Mouse (Mus musculus) stomach, embryonic 15.5 days (tissue): ENCODE measurements around the gene Gm29797. TPM values are rescaled to one million over a fixed set of nuclear protein-coding genes. Genes with fewer than 3 reads are reported as not detected.

Source experiments
- ATAC-seq: fragments of 200-750 bp; cut with Nextera tagmentation; 2 replicates; pipeline ENCODE4 v1.8.0; 2017; ENCODE audit warnings: low read depth, moderate number of reproducible peaks, moderate TSS enrichment; ENCODE audit not compliant: insufficient read depth, low FRiP score
- H3K27ac ChIP-seq: fragments of 300-500 bp; sonication (generic); 2 replicates; pipeline ENCODE4 v1.5.1; 2015; ENCODE audit warnings: mild to moderate bottlenecking, inconsistent platforms
- H3K27me3 ChIP-seq: fragments of 300-500 bp; sonication (generic); replicated peaks from 2 replicates; pipeline ENCODE4 v1.6.1; 2015; ENCODE audit warnings: inconsistent platforms
- H3K36me3 ChIP-seq: fragments of 300-500 bp; sonication (generic); 2 replicates; pipeline ENCODE4 v1.6.1; 2015; ENCODE audit warnings: inconsistent platforms
- H3K4me1 ChIP-seq: fragments of 300-500 bp; sonication (generic); 2 replicates; pipeline ENCODE4 v1.6.1; 2015; ENCODE audit warnings: inconsistent platforms
- H3K4me2 ChIP-seq: fragments of 300-500 bp; sonication (generic); 2 replicates; pipeline ENCODE4 v1.6.1; 2015; ENCODE audit warnings: mild to moderate bottlenecking, inconsistent platforms
- H3K4me3 ChIP-seq: fragments of 300-500 bp; sonication (generic); replicated peaks from 2 replicates; pipeline ENCODE4 v1.5.1; 2015; ENCODE audit warnings: inconsistent platforms
- H3K9ac ChIP-seq: fragments of 300-500 bp; sonication (generic); 2 replicates; pipeline ENCODE4 v1.6.1; 2015; ENCODE audit warnings: inconsistent platforms
- H3K9me3 ChIP-seq: fragments of 300-500 bp; sonication (generic); 2 replicates; pipeline ENCODE4 v1.6.1; 2016; ENCODE audit warnings: inconsistent platforms
- WGBS: fragments of 180-500 bp; shearing (Covaris S2); methylation state at CpG from one replicate; pipeline ENCODE4 v1.1.7; 2015; 5-methylcytosine and 5-hydroxymethylcytosine counted together
- polyA plus RNA-seq: library from polyadenylated mRNA; unstranded; fragments of >200 nt; fragmentation: Nextera tagmentation; extraction: Ambion mirVana; gene quantifications from 2 replicates; pipeline ENCODE4 v1.2.1, GENCODE M21; 2015

The Gm29797 gene
- polyA plus RNA-seq, 1 experiment from 2014 or later: 1.2 TPM

DNA sequence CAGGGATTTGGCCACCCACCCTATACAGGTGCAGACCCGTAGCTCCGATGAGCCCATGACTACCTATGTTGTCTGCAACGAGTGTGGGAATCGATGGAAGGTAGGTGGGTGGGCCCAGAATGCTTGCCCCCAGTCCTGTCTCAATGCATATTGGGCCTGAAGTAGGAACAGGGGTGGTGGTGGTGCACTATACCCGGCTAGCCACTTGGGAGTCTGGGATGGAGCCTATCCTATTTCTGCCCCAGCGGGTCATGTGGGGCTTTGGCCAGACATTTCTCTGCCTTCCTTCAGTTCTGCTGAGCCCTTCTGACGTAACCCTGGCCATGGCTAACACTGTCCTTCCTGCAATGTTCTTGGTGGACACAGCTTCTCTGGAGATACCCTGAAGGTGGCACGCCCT lies 30.8 kb downstream of the Gm29797 start:
- 89% methylated on average over 8 of the region's 8 CpGs for WGBS
- H3K4me2 ChIP-seq: no peak overlapping the region
- no peak for ATAC-seq

DNA sequence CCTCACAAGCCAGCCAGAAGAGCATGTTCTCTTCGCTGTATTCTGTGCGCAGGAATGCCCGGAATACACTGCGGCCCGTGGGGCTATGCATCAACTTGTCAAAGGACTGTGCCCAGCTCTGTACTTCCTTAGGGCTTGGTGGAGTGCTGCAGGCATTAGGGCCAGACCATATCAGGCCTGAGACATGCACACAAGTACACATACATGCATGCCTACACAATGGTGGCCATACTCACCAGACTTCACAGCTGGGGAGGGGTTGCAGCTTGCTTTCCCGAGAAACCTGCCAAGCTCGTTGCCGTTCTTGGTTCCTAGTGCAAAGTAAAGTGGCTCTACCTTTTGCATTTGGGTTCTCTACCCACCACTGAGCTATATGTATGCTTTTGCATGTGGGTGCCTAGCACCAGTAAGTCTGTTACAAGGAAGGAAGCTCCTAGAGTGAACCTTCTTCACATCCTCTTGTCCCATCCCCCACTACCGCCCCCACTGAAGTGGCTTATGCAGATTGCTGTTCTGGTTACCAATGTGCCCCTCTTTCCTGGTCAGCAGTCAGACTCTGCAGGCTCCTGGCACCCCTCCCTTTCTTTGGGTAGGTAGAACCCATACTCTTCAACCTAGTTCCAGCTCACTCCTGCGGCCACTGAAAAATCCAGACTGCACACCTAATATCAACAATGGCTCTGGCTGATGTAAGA lies 32.8 kb downstream of the Gm29797 start:
- no peak overlapping the region for H3K27ac ChIP-seq
- no peak overlapping the region for H3K4me3 ChIP-seq
- no peaks in the 10 kb centered on the region for H3K9me3 ChIP-seq
- no peak overlapping the region for H3K9ac ChIP-seq
- no peaks in the 10 kb centered on the region for H3K27me3 ChIP-seq
- WGBS: 87% methylated on average over 10 of the region's 10 CpGs
- no peak overlapping the region for H3K4me2 ChIP-seq
- H3K36me3 ChIP-seq: peaks cover 16% of the 10 kb centered on the region
- peaks cover 16% of the 10 kb centered on the region for H3K4me1 ChIP-seq
- no peak for ATAC-seq

More for the DNA sequence above, 30.8 kb downstream of the Gm29797 start:
- Histone ChIP-seq H3K4me1 (peaks cover 4% of the 10 kb centered on the region; the same call in 1 of the 2 replicates), H3K27ac (no peak overlapping the region), H3K27me3 (no peaks in the 10 kb centered on the region), H3K4me3 (no peak overlapping the region), H3K9ac (no peak overlapping the region), H3K36me3 (peaks cover 16% of the 10 kb centered on the region), H3K9me3 (no peaks in the 10 kb centered on the region)

DNA sequence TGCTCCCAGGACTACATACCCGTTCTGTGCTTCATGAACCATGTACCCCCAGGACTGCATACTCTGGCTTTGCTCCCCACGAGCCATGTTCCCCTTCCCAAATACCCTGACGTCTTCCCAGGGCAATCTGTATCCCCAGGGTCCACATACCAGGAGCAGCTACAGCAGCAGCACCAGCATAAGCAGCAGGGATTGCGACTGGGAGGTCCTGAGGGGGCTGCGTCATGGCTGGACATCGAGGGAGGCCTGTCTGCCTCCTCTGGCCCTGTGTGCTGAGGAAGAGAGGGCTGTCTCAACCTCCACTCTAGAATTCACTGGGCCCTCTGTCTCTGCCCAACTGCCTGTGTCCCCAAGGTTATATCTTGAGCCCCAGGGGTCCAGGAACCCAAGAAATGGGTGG lies 34.2 kb downstream of the Gm29797 start:
- no peaks in the 10 kb centered on the region for H3K27me3 ChIP-seq
- no peak for ATAC-seq
- H3K4me3 ChIP-seq: no peak overlapping the region
- H3K9me3 ChIP-seq: no peaks in the 10 kb centered on the region
- no peak overlapping the region for H3K27ac ChIP-seq
- no peak overlapping the region for H3K4me2 ChIP-seq
- H3K9ac ChIP-seq: no peak overlapping the region
- peaks cover 16% of the 10 kb centered on the region for H3K4me1 ChIP-seq
- 83% methylated on average over 6 of the region's 6 CpGs for WGBS
- H3K36me3 ChIP-seq: peaks cover 16% of the 10 kb centered on the region

DNA sequence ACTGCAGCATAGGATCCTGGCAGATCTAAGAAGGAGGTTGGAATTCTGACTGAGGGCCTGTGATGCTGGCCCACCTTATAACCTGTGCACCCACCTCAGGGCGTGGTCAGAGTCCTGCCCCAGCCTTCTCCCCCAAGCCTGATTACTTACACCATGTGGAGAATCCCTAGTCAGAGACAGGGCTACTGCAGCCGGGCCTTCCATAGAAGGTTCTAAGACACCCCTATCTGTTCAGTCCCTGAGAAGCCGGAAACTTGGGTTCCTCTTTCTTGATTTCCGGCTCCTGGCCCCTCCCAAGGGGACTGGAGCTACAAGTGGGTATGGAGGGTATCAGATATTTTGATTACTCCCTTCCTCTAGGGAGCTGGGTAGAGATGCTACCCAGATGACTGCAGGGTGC lies 34.7 kb downstream of the Gm29797 start:
- no peaks in the 10 kb centered on the region for H3K9me3 ChIP-seq
- H3K4me3 ChIP-seq: no peak overlapping the region
- no peak overlapping the region for H3K27ac ChIP-seq
- H3K4me2 ChIP-seq: no peak overlapping the region
- peaks cover 15% of the 10 kb centered on the region for H3K36me3 ChIP-seq
- 83% methylated on average over 4 of the region's 4 CpGs for WGBS
- peaks cover 16% of the 10 kb centered on the region for H3K4me1 ChIP-seq
- no peak overlapping the region for H3K9ac ChIP-seq
- ATAC-seq: no peak
- no peaks in the 10 kb centered on the region for H3K27me3 ChIP-seq

DNA sequence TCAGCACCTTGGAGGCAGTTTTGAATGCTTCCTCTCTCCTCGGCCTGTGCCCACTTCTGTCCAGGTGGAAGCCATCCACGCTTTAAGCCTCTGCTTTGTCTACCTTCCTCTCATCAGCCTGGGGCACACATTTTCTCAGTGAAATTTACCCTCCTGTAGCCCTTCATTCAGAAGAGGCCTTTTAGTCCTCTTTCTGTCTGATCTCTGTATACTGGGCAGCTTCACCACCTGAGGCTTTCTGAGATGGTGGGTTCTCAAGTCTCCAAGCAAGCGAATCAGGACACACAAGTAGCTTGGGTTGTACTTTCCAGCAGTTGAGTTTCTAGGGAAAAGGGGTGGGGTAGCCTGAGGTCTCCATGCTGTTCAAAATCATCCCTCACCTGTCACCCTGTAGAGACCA lies 35.5 kb downstream of the Gm29797 start:
- peaks cover 16% of the 10 kb centered on the region for H3K4me1 ChIP-seq
- peak overlapping the region; percentile 68; the same call in 1 of the 2 replicates for H3K4me3 ChIP-seq
- no peak overlapping the region for H3K9ac ChIP-seq
- 89% methylated on average over 3 of the region's 3 CpGs for WGBS
- no peak overlapping the region for H3K27ac ChIP-seq
- no peaks in the 10 kb centered on the region for H3K27me3 ChIP-seq
- no peaks in the 10 kb centered on the region for H3K9me3 ChIP-seq
- ATAC-seq: no peak
- peak overlapping the region; percentile 96 for H3K4me2 ChIP-seq
- peaks cover 11% of the 10 kb centered on the region; the same call in 1 of the 2 replicates for H3K36me3 ChIP-seq

DNA sequence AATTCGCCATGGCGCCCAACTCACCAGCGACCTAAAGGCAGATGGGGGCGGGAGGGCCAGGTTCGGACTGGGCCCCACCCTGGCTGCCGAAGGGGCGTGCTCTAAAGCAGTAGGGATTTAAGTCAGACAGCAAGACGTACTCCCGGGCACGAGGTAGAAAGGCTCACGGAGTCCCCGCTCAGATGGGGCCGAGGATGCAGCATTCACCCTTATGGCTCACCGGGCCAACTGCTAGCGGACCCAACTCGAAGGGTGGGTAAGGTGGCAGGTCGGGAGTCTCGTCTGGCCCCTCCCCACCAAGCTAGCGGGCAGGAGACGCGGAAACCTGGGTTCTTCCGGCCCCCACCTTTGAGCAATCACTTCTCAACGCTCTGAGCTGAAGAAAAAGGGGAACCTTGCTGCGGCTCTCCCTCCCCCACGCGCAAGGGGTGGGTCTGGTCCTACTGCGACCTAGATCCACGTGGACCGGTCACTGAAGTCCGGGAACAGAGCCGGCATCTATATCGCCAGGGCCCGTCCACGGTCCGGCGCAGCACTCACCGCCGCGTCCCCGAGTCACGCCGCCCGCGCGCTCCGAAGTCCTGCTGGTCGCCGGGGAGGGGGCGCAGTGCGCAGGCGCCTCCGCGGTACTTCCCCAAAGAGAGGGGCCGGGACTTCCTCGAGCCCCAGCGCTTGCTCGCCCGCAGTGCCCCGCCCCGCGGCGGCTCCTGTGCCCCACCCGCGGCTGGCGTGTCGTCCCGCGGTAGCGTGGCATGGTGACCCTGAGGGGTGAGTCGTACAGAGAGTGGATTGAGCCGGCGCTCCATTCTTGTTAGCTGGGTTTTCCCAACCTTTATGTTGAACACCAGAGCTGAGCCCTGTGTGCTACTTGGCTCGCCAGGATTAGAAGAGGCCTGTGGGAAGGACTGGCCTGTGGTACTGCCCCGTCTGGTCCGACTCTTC lies 36.8 kb downstream of the Gm29797 start, which contains the start of gene Rgs19:
TSS of gene Rgs19 (minus strand) at position 639 of the 942 bp plus-strand sequence.
- peak; percentile 85 for ATAC-seq
- H3K27me3 ChIP-seq: no peaks in the 10 kb centered on the region
- peaks cover 16% of the 10 kb centered on the region for H3K4me1 ChIP-seq
- H3K9me3 ChIP-seq: no peaks in the 10 kb centered on the region
- peak within 1 kb of the TSS; percentile 81 for H3K9ac ChIP-seq
- 0 out of 2 replicates have a peak, but pooled peaks cover 9% of the 10 kb centered on the region for H3K36me3 ChIP-seq
- peak within 1 kb of the TSS; percentile 68 for H3K4me3 ChIP-seq
- H3K4me2 ChIP-seq: peak within 1 kb of the TSS; percentile 96
- H3K27ac ChIP-seq: peak within 1 kb of the TSS; percentile 71
- under 1% methylated on average over 60 of the region's 75 CpGs for WGBS

DNA sequence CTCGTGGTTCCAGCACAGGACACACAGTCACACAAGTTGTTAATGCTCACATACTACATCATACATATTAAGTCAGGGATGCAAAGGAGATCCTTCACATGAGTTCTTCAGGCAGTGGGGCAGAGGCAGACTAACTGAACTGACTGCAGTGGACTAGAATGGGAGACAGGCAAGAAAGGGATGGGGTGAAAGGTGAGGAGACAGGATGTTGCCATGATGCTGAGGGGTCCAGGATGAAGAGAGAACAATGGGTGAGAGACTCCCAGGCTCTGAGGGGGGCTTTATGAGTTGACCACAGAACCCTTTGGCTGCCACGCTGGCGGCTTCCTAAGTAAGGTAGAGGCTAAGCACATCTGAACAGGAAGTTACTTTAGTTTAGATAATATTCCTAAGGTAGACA lies 37.7 kb downstream of the Gm29797 start:
- Histone ChIP-seq H3K4me2 (peak overlapping the region; percentile 96), H3K9ac (no peak overlapping the region), H3K4me1 (peaks cover 16% of the 10 kb centered on the region), H3K36me3 (0 out of 2 replicates have a peak, but pooled peaks cover 1% of the 10 kb centered on the region), H3K27ac (0 out of 2 replicates have a peak overlapping the region, but pooled peaks have one; percentile 71), H3K4me3 (peak overlapping the region; percentile 68; the same call in 1 of the 2 replicates), H3K9me3 (no peaks in the 10 kb centered on the region), H3K27me3 (no peaks in the 10 kb centered on the region)
- no peak for ATAC-seq
- 89% methylated on average over 3 of the region's 3 CpGs for WGBS

DNA sequence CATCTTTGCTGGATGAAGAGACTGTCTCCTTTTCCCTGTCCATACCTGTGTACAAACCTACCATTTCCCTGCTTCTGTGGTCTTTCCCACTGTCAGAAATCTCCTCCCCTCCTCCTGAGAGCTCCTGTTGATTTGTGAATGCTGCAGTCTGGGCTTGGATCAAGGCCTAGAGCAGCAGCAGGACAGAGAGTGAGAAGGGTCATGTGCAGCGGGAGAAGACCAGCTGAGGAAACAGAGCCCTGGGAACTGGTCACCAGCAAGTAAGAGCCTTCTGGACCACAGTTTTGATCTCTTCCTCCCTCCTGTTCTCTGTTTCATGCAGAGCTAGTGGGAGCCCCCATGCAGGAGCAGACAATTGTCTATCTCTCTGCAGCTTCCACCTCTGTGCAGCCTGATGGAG lies 38.9 kb downstream of the Gm29797 start:
- Histone ChIP-seq H3K27me3 (no peaks in the 10 kb centered on the region), H3K4me2 (no peak overlapping the region), H3K27ac (no peak overlapping the region), H3K36me3 (no peaks in the 10 kb centered on the region), H3K9ac (no peak overlapping the region), H3K4me1 (peaks cover 16% of the 10 kb centered on the region), H3K4me3 (no peak overlapping the region), H3K9me3 (no peaks in the 10 kb centered on the region)
- 79% methylated on average over 1 of the region's 1 CpGs for WGBS
- no peak for ATAC-seq

DNA sequence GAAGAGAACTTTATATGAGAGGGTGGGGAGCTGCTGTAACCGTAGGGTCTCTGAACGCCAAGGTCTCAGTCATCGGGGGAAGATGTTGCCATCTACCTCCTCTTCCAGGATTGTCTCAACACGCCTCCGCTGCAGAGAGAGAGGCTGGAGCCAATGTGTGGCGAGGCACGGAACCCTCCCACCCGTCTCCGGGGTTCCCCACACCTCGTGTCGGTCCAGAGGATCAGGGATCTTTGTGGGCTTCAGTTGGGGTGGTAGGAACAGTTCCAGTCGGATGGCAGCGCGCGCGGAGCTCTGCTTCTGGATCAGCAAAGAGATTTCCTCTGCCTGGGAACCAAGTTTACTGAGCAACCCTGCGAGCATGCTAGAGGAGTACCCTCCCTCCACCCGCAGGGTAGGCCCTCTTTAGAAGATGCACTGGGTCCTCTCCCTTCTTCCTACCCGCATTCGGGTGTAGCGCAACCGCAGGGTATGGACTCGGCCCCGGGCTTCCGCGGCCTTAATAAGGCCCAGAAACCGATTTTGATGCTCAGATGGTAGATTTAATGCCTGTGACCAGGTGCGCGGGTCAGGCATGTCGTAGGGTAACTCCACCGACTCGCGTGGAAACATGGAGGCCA lies 40.1 kb downstream of the Gm29797 start:
- WGBS: 68% methylated on average over 33 of the region's 33 CpGs
- no peak overlapping the region for H3K9ac ChIP-seq
- no peaks in the 10 kb centered on the region for H3K36me3 ChIP-seq
- H3K4me3 ChIP-seq: no peak overlapping the region
- no peak overlapping the region for H3K27ac ChIP-seq
- no peak for ATAC-seq
- H3K9me3 ChIP-seq: no peaks in the 10 kb centered on the region
- H3K27me3 ChIP-seq: no peaks in the 10 kb centered on the region
- H3K4me2 ChIP-seq: no peak overlapping the region
- H3K4me1 ChIP-seq: peaks cover 16% of the 10 kb centered on the region

DNA sequence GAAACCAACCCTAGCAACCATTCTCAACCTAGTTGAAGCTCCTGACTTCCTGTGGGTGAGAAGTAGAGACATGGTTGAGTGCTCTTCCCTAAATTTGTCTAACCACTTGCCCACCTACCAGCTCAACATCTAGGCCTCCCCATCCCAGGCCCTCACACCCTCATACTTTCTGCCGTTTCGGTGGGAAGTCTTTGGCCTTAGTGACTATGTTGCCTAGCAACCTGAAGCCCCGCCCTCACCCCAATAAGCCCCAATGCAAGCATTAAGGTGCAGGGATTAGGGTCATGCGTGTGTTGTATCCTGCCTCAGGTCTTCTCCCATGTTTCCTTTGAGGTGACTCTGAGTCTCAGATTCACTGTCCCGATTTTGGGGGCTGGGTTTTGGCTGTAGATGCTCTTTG lies 41.4 kb downstream of the Gm29797 start, which contains the start of gene Lkaaear1:
TSS of gene Lkaaear1 (minus strand) at position 202 of the 400 bp plus-strand sequence.
- 51% methylated on average over 5 of the region's 5 CpGs for WGBS

DNA sequence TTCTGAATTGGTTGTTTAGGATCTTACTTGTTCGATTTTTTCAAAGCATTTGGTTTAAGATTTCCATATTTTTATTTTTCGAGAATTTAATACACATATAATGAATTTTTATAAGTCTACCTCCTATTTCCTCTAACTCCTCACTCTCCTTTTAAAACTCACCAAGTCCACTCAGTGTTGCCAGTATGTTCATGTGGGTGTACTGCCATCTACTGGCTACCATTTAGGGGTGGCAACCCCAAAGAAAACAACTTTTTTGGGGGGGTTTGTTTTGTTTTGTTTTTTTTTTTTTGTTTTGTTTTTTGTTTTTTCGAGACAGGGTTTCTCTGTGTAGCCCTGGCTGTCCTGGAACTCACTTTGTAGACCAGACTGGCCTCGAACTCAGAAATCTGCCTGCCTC lies 49.8 kb downstream of the Gm29797 start:
- Histone ChIP-seq H3K9ac (no peak overlapping the region), H3K4me2 (no peak overlapping the region), H3K9me3 (no peaks in the 10 kb centered on the region), H3K4me3 (no peak overlapping the region), H3K27me3 (no peaks in the 10 kb centered on the region), H3K4me1 (no peaks in the 10 kb centered on the region), H3K27ac (no peak overlapping the region), H3K36me3 (no peaks in the 10 kb centered on the region)
- 46% methylated on average over 4 of the region's 4 CpGs for WGBS
- no peak for ATAC-seq

More for the DNA sequence above, 41.4 kb downstream of the Gm29797 start, which contains the start of gene Lkaaear1:
- no peaks in the 10 kb centered on the region for H3K9me3 ChIP-seq
- no peak for ATAC-seq
- H3K4me1 ChIP-seq: peaks cover 5% of the 10 kb centered on the region
- H3K27me3 ChIP-seq: no peaks in the 10 kb centered on the region
- no peaks in the 10 kb centered on the region for H3K36me3 ChIP-seq
- H3K4me3 ChIP-seq: no peak within 1 kb of the TSS
- no peak within 1 kb of the TSS for H3K4me2 ChIP-seq
- no peak within 1 kb of the TSS for H3K9ac ChIP-seq
- no peak within 1 kb of the TSS for H3K27ac ChIP-seq
